ENCODE assay signal across 18 mouse cellular contexts in genomic region chr17:31576394-31577175, GRCm38 (mm10). TPM values are rescaled to one million over a fixed set of nuclear protein-coding genes. Genes with fewer than 3 reads are reported as not detected.
DNase-seq lines count a peak whose midpoint lies in the region; ATAC-seq and TF ChIP-seq lines count a peak whose summit lies in the region.
"Had no signal": no experiment of that assay in that cellular context is flagged by ENCODE, and none has a peak within 500 bp of the region (broad histone marks: within the 10 kb centered on the region; RNA-seq: fewer than 3 reads in every experiment).

No protein-coding gene starts in this region.

- TF ChIP-seq CTCF in layer of hippocampus, adult 2 months (conservative IDR thresholded peaks at IDR 0.05): no peak

- H3K27ac ChIP-seq in layer of hippocampus, adult 2 months: peak overlapping the region; percentile 36; the same call in 1 of the 2 replicates
- H3K27ac ChIP-seq: forebrain, embryonic 12.5 days; heart, embryonic 15.5 days; kidney, embryonic 15.5 days; limb, embryonic 12.5 days; midbrain, embryonic 10.5 days had no signal

- ATAC-seq in cerebellum, adult (ENCODE audit: insufficient number of reproducible peaks, low FRiP score, low TSS enrichment): peak; percentile 82
- ATAC-seq: liver, postnatal 0 days; lung, postnatal 0 days had no signal

- DNase-seq in layer of hippocampus, adult 2 months (ENCODE audit: low spot score in 2 of 2): peak in 1 of 2 experiments; percentile 24
- no peak for DNase-seq in layer of hippocampus, adult 8-10 months (ENCODE audit: low spot score in 2 of 2)
- DNase-seq in cerebellum, adult 9-10 months: peak; percentile 91
- DNase-seq in frontal cortex, postnatal 10 days (ENCODE audit: low spot score in 2 of 2): no peak
- DNase-seq in natural killer cell, adult 2 months (ENCODE audit: low spot score in 2 of 2): no peak
- DNase-seq in heart, postnatal 14 days: no peak
- DNase-seq: adrenal gland, adult 2 months; kidney, adult 11 months; kidney, postnatal 4 days; liver, postnatal 0 days; right cerebral cortex, postnatal 14 days had no signal

- no peak overlapping the region for H3K4me3 ChIP-seq in layer of hippocampus, adult 2 months
- H3K4me3 ChIP-seq: forebrain, embryonic 12.5 days; heart, embryonic 15.5 days; kidney, embryonic 15.5 days; limb, embryonic 12.5 days; midbrain, embryonic 10.5 days had no signal

- intact Hi-C loops in heart, postnatal 14 days (cut with DNase I): no loop called here

RNA-seq across cellular contexts. Expression of gene Pknox1, which starts 12.1 kb away (rescaled TPM):
- total RNA-seq in layer of hippocampus, adult 2 months (2021): 10 to 100 TPM; 13.6 to 14.6 TPM
- total RNA-seq in layer of hippocampus, adult 8-10 months (2022): 10 to 100 TPM; 12.9 to 17.5 (median 15.9) TPM
- 10 to 100 TPM; 11.6 to 15.0 TPM for total RNA-seq in heart, postnatal 14 days (2021)

RNA-seq across cellular contexts. Expression of gene Ndufv3, which starts 56.7 kb away (rescaled TPM):
- total RNA-seq in layer of hippocampus, adult 2 months (2021): 100 to 1,000 TPM; 257 to 258 TPM
- 100 to 1,000 TPM; 239 to 270 (median 244) TPM for total RNA-seq in layer of hippocampus, adult 8-10 months (2022)
- total RNA-seq in heart, postnatal 14 days (2021): 1,000 to 10,000 TPM; 1,261 to 1,328 TPM

RNA-seq across cellular contexts. Expression of gene Wdr4, which starts 56.8 kb away (rescaled TPM):
- total RNA-seq in layer of hippocampus, adult 2 months (2021): 10 to 100 TPM; 25.9 to 29.9 TPM
- total RNA-seq in layer of hippocampus, adult 8-10 months (2022): 10 to 100 TPM; 20.3 to 32.1 (median 23.7) TPM
- 1 to 10 TPM; 5.6 to 9.2 TPM for total RNA-seq in heart, postnatal 14 days (2021)

Comparison
In these comparisons a context has a peak if more than half of its experiments do, and no peak if none do; other contexts are left out.
1. RNA of gene Ndufv3, which starts 56.7 kb away (total RNA-seq): 1,261 to 1,328 TPM in heart, postnatal 14 days; 257 to 258 TPM in layer of hippocampus, adult 2 months and 239 to 270 TPM in layer of hippocampus, adult 8-10 months; every median in the first group is over 4 times any median in the second.